ENCODE assay signal across 19 mouse cellular contexts in genomic region chr8:109451000-109451399, GRCm38 (mm10). TPM values are rescaled to one million over a fixed set of nuclear protein-coding genes. Genes with fewer than 3 reads are reported as not detected.
"Had no signal": no experiment of that assay in that cellular context is flagged by ENCODE, and none has a peak within 500 bp of the region (broad histone marks: within the 10 kb centered on the region; RNA-seq: fewer than 3 reads in every experiment).

No protein-coding gene starts in this region.

- H3K9ac ChIP-seq: limb, embryonic 12.5 days; limb, embryonic 15.5 days; liver, embryonic 14.5 days; liver, postnatal 0 days; lung, embryonic 14.5 days; midbrain, embryonic 12.5 days; stomach, embryonic 15.5 days had no signal

- H3K36me3 ChIP-seq: limb, embryonic 12.5 days; limb, embryonic 15.5 days; midbrain, embryonic 12.5 days; stomach, embryonic 15.5 days had no signal

- H3K4me1 ChIP-seq: limb, embryonic 12.5 days; limb, embryonic 15.5 days; midbrain, embryonic 12.5 days; stomach, embryonic 15.5 days had no signal

- H3K27me3 ChIP-seq: limb, embryonic 15.5 days; midbrain, embryonic 12.5 days; stomach, embryonic 15.5 days had no signal

- DNase-seq: kidney, adult 9 months; kidney, postnatal 14 days; kidney, postnatal 4 days; left cerebral cortex, postnatal 4 days; liver, postnatal 0 days; lung, embryonic 14.5 days; right cerebral cortex, postnatal 25 days; spleen, adult 18-20 months; thymus, postnatal 25 days had no signal

- ATAC-seq: liver, postnatal 0 days; lung, postnatal 0 days; midbrain, embryonic 16.5 days had no signal

- H3K9me3 ChIP-seq: limb, embryonic 12.5 days; limb, embryonic 15.5 days; midbrain, embryonic 12.5 days; stomach, embryonic 15.5 days had no signal

- H3K4me3 ChIP-seq: limb, embryonic 12.5 days; limb, embryonic 15.5 days; midbrain, embryonic 12.5 days; stomach, embryonic 15.5 days had no signal

- H3K27ac ChIP-seq: limb, embryonic 12.5 days; limb, embryonic 15.5 days; liver, embryonic 14.5 days; macrophage; midbrain, embryonic 12.5 days; stomach, embryonic 15.5 days had no signal

- H3K4me2 ChIP-seq: limb, embryonic 12.5 days; limb, embryonic 15.5 days; liver, embryonic 11.5 days; lung, embryonic 14.5 days; midbrain, embryonic 12.5 days; stomach, embryonic 15.5 days had no signal

RNA-seq across cellular contexts. Expression of gene Pmfbp1, which starts 42.8 kb away (rescaled TPM):
- polyA plus RNA-seq: liver, embryonic 11.5 days; liver, embryonic 14.5 days; liver, postnatal 0 days; lung, postnatal 0 days; macrophage; stomach, embryonic 15.5 days; thymus, postnatal 0 days had no signal
